Mouse (Mus musculus) C2C12 (cell line): ENCODE measurements around the gene Tlcd2.

Experiments
- CEBPB ChIP-seq: IDR thresholded peaks from one replicate; pipeline ENCODE4 v1.6.1; 2011; ENCODE audit warnings: low read depth, mild to moderate bottlenecking, control low read depth, moderate library complexity
- CTCF ChIP-seq: IDR thresholded peaks from one replicate; pipeline ENCODE4 v1.5.1; 2011; ENCODE audit not compliant: control insufficient read depth, insufficient read depth, insufficient read length
- MAX ChIP-seq: IDR thresholded peaks from one replicate; pipeline ENCODE4 v1.6.1; 2011; ENCODE audit warnings: mild to moderate bottlenecking, control low read depth
- MYOD1 ChIP-seq: IDR thresholded peaks from one replicate; pipeline ENCODE4 v1.6.1; 2011; ENCODE audit warnings: low read depth; ENCODE audit not compliant: control insufficient read depth, insufficient read length
- USF1 ChIP-seq: IDR thresholded peaks from one replicate; pipeline ENCODE4 v1.6.1; 2011; ENCODE audit warnings: low read depth, mild to moderate bottlenecking, control low read depth, moderate library complexity

- no peak for TF ChIP-seq USF1
- no peak for TF ChIP-seq CTCF
- no peak for TF ChIP-seq MYOD1
- TF ChIP-seq MAX, result no peak
- TF ChIP-seq CEBPB, result no peak
Measured at GRCm38 (mm10) chr11:75415096-75415495, 46.4 kb upstream of the Tlcd2 start.
